Mouse (Mus musculus) myocyte (in vitro differentiated cells): Measurements from ENCODE around the gene Snx29.

ENCODE experiments used
- MYOG ChIP-seq, 3 experiments: IDR thresholded peaks; one replicate each; pipeline ENCODE4 v1.6.1; 2011; ENCODE audit warnings: control low read depth in 2 of 3, low read depth in 2 of 3, mild to moderate bottlenecking in 2 of 3; ENCODE audit not compliant: insufficient read length in 2 of 3, control insufficient read depth in 1 of 3, insufficient read depth in 1 of 3
- POLR2A ChIP-seq: IDR thresholded peaks from one replicate; pipeline ENCODE4 v1.6.1; 2011; ENCODE audit warnings: low read depth, mild to moderate bottlenecking, control low read depth, moderate library complexity; ENCODE audit not compliant: insufficient read length

DNA sequence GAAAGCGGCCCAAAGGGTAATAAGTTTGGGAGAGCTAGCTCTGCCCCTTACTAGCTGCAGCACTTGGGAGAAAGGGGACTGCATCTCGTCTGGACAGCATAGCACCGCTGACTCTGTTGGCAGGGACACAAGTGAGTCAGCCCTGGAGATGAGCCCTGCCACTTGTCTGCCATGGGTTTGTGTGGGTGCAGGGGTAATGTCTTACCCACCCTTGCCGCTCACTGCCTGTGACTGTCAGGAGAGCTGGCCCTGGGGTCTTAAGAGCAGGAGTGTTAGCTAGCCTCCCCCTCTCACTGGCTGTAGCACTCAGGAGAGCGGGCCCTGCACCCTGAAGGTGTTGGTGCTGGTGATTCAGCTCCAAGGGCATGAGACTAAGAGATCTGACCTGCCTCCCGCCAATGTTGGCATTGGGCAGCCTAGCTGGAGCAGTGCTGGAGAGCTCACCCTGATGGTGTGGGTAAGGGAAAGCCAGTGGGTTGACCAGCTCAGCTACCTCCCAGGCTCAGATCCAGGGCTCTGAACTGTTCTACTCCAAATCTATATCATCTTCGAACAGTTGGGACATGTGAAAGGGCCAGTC lies 479.3 kb downstream of the Snx29 start:
- TF ChIP-seq POLR2A (no peak), MYOG (IDR thresholded peaks at IDR 0.05; ENCODE audit: control insufficient read depth in 1 of 3, insufficient read depth in 1 of 3, insufficient read length in 2 of 3, low read depth in 2 of 3) (no peak)
